Mouse (Mus musculus): ENCODE measurements around the gene Gm5796.
"Not testable (repeated sequence)": the region's sequence is repeated elsewhere in the genome, so short reads cannot be mapped to it uniquely, and the experiment has no call there.

GRCm38 (mm10) chr14:3998094-3998493 is 25.6 kb upstream of the Gm5796 start, which contains the start of gene Gm3099:
- not testable (repeated sequence) for TF ChIP-seq ETS1 (IDR thresholded peaks at IDR 0.05; ENCODE audit: low read depth, low read length); POLR2A (IDR thresholded peaks at IDR 0.05; ENCODE audit: control insufficient read depth in 1 of 2, insufficient read depth in 1 of 2, low read depth in 1 of 2, low read length in 2 of 2, poor library complexity in 1 of 2); BHLHE40 (IDR thresholded peaks at IDR 0.05; ENCODE audit: borderline replicate concordance, low read depth, low read length); EP300 (IDR thresholded peaks at IDR 0.05; ENCODE audit: low read depth in 1 of 2, low read length in 2 of 2); SIN3A (IDR thresholded peaks at IDR 0.05; ENCODE audit: low read length)
